Mouse (Mus musculus) brain, embryonic 14.5 days (tissue): ENCODE data around the gene Atp9a. TPM values are rescaled to one million over a fixed set of nuclear protein-coding genes. Genes with fewer than 3 reads are reported as not detected.

Experiments used
- DNase-seq: peaks from one replicate; pipeline ENCODE4 v3.0.0-alpha.2; 2011; ENCODE audit warnings: low read depth
- CTCF ChIP-seq: fragments of 200-500 bp; IDR thresholded peaks from 2 replicates; pipeline ENCODE4 v1.5.1; 2012; ENCODE audit warnings: inconsistent platforms, mild to moderate bottlenecking, moderate library complexity, borderline replicate concordance; ENCODE audit not compliant: insufficient read depth, insufficient read length; ENCODE audit errors: extremely low read depth
- POLR2A ChIP-seq: fragments of 200-500 bp; IDR thresholded peaks from 2 replicates; pipeline ENCODE4 v1.6.1; 2012; ENCODE audit warnings: mild to moderate bottlenecking, inconsistent platforms, borderline replicate concordance; ENCODE audit not compliant: poor library complexity, insufficient read depth, insufficient read length, severe bottlenecking; ENCODE audit errors: extremely low read depth
- polyA plus RNA-seq: library from polyadenylated mRNA; depleted of rRNA; stranded (reverse); fragments of >200 nt; gene quantifications from 2 replicates; pipeline ENCODE4 v1.2.3, GENCODE M21; 2012; rRNA removed

Atp9a gene
- polyA plus RNA-seq, 1 experiment, result 302 TPM

GRCm38 (mm10) chr2:168586512-168586911 lies 155.7 kb downstream of the Atp9a start:
- no peak for DNase-seq
- TF ChIP-seq POLR2A, result no peak
- TF ChIP-seq CTCF, result no peak

- TF ChIP-seq POLR2A (no peak), CTCF (no peak)
- peak; percentile 81 for DNase-seq
Measured at GRCm38 (mm10) chr2:168584857-168585256, 157.4 kb downstream of the Atp9a start.

Other genes starting within 250 kb of the Atp9a start
- gene Nfatc2, start 140.8 kb downstream of the Atp9a start, polyA plus RNA-seq, result 2.7 and 4.2 TPM in 2 replicates
- 1.0 and 1.2 TPM in 2 replicates for gene Sall4, start 25.5 kb upstream of the Atp9a start, polyA plus RNA-seq
- 34.7 and 37.9 TPM in 2 replicates for gene Zfp64, start 213.2 kb upstream of the Atp9a start, polyA plus RNA-seq